Mouse (Mus musculus) MN1 (cell line): ENCODE measurements around the gene Slc25a45.

Experiments used
- DNase-seq: peaks from one replicate; pipeline ENCODE4 v3.0.0-alpha.2; 2016; ENCODE audit warnings: low spot score

Slc25a45 gene

GRCm38 (mm10) chr19:5840890-5841388, 36.7 kb upstream of the Slc25a45 start:
- no peak for DNase-seq

- DNase-seq: no peak
Measured at GRCm38 (mm10) chr19:5841389-5841946, 36.1 kb upstream of the Slc25a45 start.

DNA sequence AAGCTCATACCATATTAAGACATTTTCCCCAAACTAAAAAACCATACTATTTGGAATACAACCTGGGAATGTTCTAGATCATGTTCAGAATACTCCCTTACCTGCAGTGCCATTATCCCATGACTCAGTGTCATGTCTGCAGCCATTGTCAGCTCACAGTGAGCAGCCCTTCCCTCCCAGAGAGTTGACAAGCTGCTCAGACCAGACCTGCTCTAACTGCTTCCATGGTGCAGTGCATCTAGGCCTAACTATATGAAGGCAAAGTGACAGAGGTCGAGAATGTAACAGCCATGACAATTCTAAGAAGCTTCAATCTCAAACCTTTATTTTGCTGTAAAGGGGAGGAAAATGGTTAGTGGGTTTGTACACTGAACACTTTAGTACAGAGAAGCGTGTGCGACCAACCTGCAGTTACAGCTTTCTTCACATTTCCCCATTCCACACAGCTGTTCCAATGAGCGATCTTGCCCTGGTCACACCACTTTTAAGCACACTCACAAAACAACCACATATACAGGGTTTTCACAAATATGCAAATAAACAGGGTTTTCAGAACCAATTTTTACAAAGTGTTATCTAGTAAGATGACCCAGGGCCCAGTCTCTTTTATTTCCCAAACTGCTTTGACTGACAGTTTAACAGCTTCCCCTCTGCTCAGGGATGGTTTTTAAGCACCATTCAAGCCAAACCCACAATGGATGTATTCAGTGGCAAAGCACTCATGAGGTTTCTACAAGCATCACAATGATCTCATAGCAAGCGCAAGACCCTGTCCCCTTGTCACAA, 35.4 kb upstream of the Slc25a45 start:
- no peak for DNase-seq

- no peak for DNase-seq
Measured at GRCm38 (mm10) chr19:5842785-5843730, 34.5 kb upstream of the Slc25a45 start.

DNA sequence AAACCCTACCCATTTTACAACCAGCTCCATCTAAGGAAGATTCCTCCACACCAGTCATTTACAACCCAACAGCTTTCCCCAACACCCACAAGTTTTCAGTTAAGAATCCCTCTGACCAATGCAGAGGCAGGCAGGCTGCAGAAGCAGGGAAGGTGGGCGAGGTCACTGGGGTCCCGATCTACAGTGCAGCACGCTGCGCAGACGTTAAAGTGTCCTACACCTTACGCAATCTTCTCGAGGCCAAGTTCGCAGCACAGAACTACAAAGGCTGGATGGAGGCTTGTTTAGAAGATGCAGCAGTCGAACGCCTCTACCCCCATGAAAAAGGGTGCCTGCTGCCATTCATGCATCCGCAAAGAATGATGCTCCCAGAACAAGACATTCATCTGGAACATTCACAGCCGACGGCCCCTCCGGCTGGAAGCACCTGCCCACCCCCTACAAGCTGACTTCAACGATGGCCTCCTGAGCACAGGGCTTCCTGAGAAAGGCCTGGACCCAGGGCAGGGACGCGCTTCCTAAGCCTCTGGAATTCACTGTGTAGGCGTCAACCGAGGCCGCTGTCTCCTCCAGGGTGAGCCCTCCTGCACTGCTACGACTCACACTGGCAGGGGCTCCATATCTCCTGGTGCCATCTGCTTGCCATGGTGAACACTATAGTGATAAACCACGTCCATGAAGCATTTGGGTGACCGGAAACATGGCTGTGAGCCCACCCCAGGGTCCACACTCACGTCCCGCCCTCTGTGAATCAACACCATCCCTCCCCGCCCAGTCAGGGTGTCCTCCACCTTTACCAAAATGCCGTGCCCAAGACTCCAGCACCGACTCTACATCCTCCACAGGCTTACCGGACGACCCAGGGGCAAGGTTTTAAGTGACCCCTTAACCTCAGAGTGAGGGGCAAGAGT, 33.6 kb upstream of the Slc25a45 start:
- no peak for DNase-seq

GRCm38 (mm10) chr19:5844831-5845318, 32.7 kb upstream of the Slc25a45 start:
- DNase-seq: no peak

GRCm38 (mm10) chr19:5845319-5846135, 32.1 kb upstream of the Slc25a45 start:
- DNase-seq: peak; percentile 92

DNA sequence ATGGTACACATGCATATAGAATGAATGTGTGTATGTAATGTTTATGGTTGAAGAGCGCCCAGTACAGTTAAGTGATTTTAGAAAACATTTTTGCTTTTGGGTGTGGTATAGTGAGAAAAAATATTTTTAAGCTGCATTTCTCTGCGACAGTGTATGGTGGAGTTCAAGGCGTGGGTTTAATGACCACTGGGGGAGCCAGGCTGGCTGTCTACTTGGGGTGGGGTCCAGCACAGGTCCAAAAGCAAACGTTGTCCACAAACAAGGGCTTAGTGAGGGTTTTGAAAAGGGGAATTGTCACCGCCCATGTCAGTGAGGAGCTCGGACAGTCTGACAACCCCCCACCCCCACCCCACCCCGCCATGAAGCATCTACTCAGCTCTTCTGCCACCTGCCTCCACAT, 31.5 kb upstream of the Slc25a45 start:
- no peak for DNase-seq

DNA sequence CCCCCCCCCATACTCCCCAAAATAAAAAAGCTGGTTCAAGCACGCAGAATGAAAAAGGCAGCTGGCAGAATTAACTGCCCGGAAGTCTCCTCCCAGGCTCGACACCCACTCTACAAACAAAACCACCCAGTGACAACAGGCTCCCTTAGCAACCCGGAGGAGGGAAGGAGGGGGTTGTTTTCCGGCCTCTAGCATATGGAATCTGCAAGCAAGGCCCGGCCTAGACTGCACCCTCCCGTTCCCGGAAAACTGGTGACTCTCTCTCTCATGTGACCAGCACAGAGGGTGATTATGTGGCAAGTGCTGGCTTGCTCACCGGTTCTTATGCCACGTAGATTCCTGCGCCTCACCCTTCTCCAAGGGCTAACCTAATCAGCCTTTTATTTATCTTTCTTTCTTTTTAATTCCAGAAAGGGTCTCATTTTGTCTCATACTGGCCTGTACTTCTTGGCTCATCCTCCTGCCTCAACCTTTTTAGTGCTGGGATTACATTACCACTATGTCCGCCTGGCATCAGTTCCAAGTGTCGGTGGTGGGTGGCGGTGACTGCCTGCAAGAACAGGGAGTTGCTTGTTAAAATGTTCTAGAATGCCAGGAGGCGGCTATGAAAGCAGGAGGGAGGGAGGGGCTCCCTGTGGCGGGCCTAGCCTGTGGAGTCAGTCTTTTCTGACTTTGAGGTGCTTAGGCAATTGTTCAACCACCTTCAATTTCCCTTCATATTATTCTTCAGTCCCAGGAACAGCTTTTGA, 30.9 kb upstream of the Slc25a45 start:
- peak; percentile 92 for DNase-seq

GRCm38 (mm10) chr19:5847306-5847796, 30.3 kb upstream of the Slc25a45 start:
- DNase-seq: no peak

- DNase-seq: peak; percentile 63
Measured at GRCm38 (mm10) chr19:5848032-5848825, 29.4 kb upstream of the Slc25a45 start.

DNA sequence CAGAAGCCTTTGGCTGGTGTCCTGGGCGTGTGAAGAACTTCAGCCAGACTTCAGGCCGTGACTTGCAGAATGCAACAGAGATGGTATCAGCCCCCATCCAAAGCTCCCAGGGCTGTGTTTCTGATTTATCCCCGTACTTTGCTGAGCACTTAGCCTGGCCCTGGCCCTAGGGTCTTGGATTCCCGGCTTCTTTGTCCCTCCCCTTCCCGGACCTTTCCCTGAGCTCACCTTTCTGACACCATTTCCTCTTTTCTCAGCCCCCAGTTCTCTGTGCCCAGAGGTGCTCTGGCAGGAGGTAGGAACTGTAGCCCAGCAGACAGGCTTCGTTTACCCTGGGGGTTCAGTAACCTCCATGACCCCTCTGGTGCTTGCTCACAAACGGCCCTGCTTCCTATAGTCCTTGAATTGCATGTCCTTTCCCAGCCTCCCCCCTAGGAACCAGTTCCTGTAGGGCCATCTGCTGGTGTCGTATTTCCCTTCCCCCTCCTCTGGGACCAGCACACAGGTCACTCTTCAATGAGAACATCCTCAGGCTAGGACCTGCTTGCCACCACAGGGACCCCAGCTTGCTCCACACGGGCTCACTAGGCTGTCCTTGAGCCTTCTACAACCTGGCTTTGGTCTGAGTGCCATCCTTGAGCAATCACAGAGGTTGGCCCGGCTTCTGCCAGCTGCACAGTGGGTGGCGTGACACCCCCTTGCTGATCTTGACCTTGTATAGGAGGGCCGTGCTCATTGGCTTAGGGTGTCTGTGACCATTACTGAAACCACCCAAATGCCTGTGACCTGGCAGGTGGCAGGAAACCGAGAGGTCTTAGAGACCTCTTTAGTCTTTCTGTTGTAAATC, 28.6 kb upstream of the Slc25a45 start:
- DNase-seq: peak; percentile 51

- DNase-seq: peak; percentile 87
Measured at GRCm38 (mm10) chr19:5849843-5850527, 27.6 kb upstream of the Slc25a45 start.

DNA sequence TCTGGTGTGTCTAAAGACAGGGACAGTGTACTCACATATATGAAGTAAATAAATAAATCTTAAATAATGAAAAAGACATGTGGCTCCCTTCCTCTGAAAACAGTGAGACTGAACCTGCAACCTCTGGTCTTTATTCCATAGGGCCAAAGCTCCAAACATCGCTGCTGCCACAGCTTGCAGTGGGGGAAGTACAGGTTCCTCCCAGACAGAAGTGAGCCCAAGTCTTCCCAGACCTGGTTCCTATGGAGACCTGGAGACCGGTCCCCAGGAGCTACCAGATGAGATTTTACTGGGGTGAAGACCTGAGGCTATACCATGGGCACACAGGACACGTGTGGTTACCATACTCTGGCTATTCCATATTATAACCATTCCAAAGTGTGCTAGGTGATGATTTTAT, 26.7 kb upstream of the Slc25a45 start:
- no peak for DNase-seq

- peak; percentile 75 for DNase-seq
Measured at GRCm38 (mm10) chr19:5851481-5851971, 26.1 kb upstream of the Slc25a45 start.

DNA sequence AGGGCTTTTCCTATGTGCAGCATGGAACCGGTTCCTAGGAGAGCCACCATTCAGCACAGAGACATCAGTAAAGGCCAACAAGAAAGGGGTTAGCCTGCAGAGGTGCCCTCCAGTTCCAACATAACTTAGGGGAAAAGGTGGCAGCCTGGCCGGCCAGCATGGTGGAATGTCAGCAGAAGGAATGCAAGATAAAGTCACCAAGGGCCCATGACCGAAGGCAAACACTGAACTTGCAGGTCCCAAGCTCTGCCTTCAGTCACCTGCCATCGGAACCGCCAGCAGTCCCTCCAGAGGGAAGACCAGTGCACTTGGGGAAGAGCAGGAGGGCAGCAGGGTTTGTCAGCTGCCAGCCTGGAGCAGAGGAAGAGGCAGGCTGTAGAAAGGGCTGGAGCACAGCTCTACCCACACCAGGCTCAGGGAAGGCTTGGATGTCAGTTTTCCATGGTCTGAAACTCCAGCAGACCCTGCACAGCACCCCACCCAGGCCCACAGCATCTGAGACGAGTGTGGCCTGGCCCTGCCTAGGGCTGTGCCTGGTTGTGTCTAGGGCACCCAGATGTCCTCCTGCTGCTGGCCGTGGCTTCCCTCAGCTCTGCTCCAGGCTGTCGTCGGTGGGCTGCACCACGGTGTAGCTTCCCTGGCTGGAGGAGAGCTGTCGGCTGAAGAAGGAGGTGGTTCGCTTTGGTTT, 25.4 kb upstream of the Slc25a45 start:
- DNase-seq: no peak
